Mouse (Mus musculus) hindbrain, embryonic 16.5 days (tissue): ENCODE results near the gene Cdrt4. TPM values are rescaled to one million over a fixed set of nuclear protein-coding genes. Genes with fewer than 3 reads are reported as not detected.

Experiments
- ATAC-seq: fragments of 200-750 bp; cut with Nextera tagmentation; 2 replicates; pipeline ENCODE4 v1.8.0; 2017; ENCODE audit warnings: moderate TSS enrichment, moderate library complexity
- H3K27ac ChIP-seq: fragments of 300-500 bp; sonication (generic); 2 replicates; pipeline ENCODE4 v1.5.1; 2014; ENCODE audit warnings: low read depth, mild to moderate bottlenecking, control low read depth, low read length, moderate library complexity
- H3K27me3 ChIP-seq: fragments of 300-500 bp; sonication (generic); replicated peaks from 2 replicates; pipeline ENCODE4 v1.6.1; 2014; ENCODE audit warnings: low read length; ENCODE audit not compliant: control insufficient read depth, insufficient read depth
- H3K36me3 ChIP-seq: fragments of 300-500 bp; sonication (generic); 2 replicates; pipeline ENCODE4 v1.6.1; 2014; ENCODE audit warnings: mild to moderate bottlenecking, low read length, moderate library complexity, mixed read lengths; ENCODE audit not compliant: control insufficient read depth, insufficient read depth
- H3K4me1 ChIP-seq: fragments of 300-500 bp; sonication (generic); 2 replicates; pipeline ENCODE4 v1.6.1; 2014; ENCODE audit warnings: low read depth, low read length; ENCODE audit not compliant: control insufficient read depth, insufficient read depth
- H3K4me2 ChIP-seq: fragments of 300-500 bp; sonication (generic); 2 replicates; pipeline ENCODE4 v1.6.1; 2014; ENCODE audit warnings: mild to moderate bottlenecking, low read length, control low read depth, moderate library complexity
- H3K4me3 ChIP-seq: fragments of 300-500 bp; sonication (generic); 2 replicates; pipeline ENCODE4 v1.5.1; 2014; ENCODE audit warnings: mild to moderate bottlenecking, low read length, control low read depth, moderate library complexity
- H3K9ac ChIP-seq: fragments of 300-500 bp; sonication (generic); 2 replicates; pipeline ENCODE4 v1.6.1; 2014; ENCODE audit warnings: low read depth, mild to moderate bottlenecking, control low read depth, low read length, moderate library complexity
- H3K9me3 ChIP-seq: fragments of 300-500 bp; sonication (generic); 2 replicates; pipeline ENCODE4 v1.6.1; 2014; ENCODE audit warnings: mild to moderate bottlenecking, low read length, moderate library complexity; ENCODE audit not compliant: control insufficient read depth
- WGBS: fragments of 180-500 bp; shearing (Covaris S2); extraction: QIAGEN DNeasy Blood & Tissue Kit; methylation state at CpG from one replicate; pipeline ENCODE4 v1.1.7; 2014; 5-methylcytosine and 5-hydroxymethylcytosine counted together
- polyA plus RNA-seq: library from polyadenylated mRNA; unstranded; fragments of >200 nt; fragmentation: Nextera tagmentation; extraction: Ambion mirVana; gene quantifications from 2 replicates; pipeline ENCODE4 v1.2.1, GENCODE M21; 2015

Gene Cdrt4
- polyA plus RNA-seq, 1 experiment from 2014 or later: 0.23 TPM

GRCm38 (mm10) chr11:62984365-62984764 is 33.4 kb downstream of the Cdrt4 start:
- H3K27me3 ChIP-seq: no peaks in the 10 kb centered on the region
- H3K9ac ChIP-seq: no peak overlapping the region
- H3K4me1 ChIP-seq: no peaks in the 10 kb centered on the region; the same call in 1 of the 2 replicates
- no peak overlapping the region for H3K27ac ChIP-seq
- no peaks in the 10 kb centered on the region for H3K36me3 ChIP-seq
- 56% methylated on average over 3 of the region's 3 CpGs for WGBS
- no peak overlapping the region for H3K4me3 ChIP-seq
- no peak overlapping the region for H3K4me2 ChIP-seq
- ATAC-seq: no peak
- H3K9me3 ChIP-seq: no peaks in the 10 kb centered on the region; the same call in 1 of the 2 replicates

GRCm38 (mm10) chr11:62985075-62985474 is 34.1 kb downstream of the Cdrt4 start:
- no peak for ATAC-seq
- Histone ChIP-seq H3K36me3 (no peaks in the 10 kb centered on the region), H3K9ac (no peak overlapping the region), H3K4me1 (no peaks in the 10 kb centered on the region; the same call in 1 of the 2 replicates), H3K4me2 (no peak overlapping the region), H3K9me3 (no peaks in the 10 kb centered on the region; the same call in 1 of the 2 replicates), H3K4me3 (no peak overlapping the region), H3K27me3 (no peaks in the 10 kb centered on the region), H3K27ac (no peak overlapping the region)
- 85% methylated on average over 3 of the region's 3 CpGs for WGBS

GRCm38 (mm10) chr11:62986578-62986977 is 35.6 kb downstream of the Cdrt4 start:
- no peak overlapping the region for H3K4me2 ChIP-seq
- WGBS: 86% methylated on average over 4 of the region's 4 CpGs
- H3K9ac ChIP-seq: no peak overlapping the region
- no peak overlapping the region for H3K4me3 ChIP-seq
- no peaks in the 10 kb centered on the region for H3K9me3 ChIP-seq
- no peak overlapping the region for H3K27ac ChIP-seq
- H3K27me3 ChIP-seq: no peaks in the 10 kb centered on the region
- no peaks in the 10 kb centered on the region; the same call in 1 of the 2 replicates for H3K4me1 ChIP-seq
- no peak for ATAC-seq
- H3K36me3 ChIP-seq: no peaks in the 10 kb centered on the region

GRCm38 (mm10) chr11:62990150-62990685 is 39.2 kb downstream of the Cdrt4 start:
- H3K4me2 ChIP-seq: no peak overlapping the region
- no peaks in the 10 kb centered on the region for H3K27me3 ChIP-seq
- ATAC-seq: no peak
- H3K27ac ChIP-seq: no peak overlapping the region
- H3K4me3 ChIP-seq: no peak overlapping the region
- H3K4me1 ChIP-seq: no peaks in the 10 kb centered on the region
- no peaks in the 10 kb centered on the region for H3K36me3 ChIP-seq
- WGBS: 88% methylated on average over 3 of the region's 3 CpGs
- no peaks in the 10 kb centered on the region for H3K9me3 ChIP-seq
- no peak overlapping the region for H3K9ac ChIP-seq

GRCm38 (mm10) chr11:62990811-62991210 is 39.8 kb downstream of the Cdrt4 start:
- H3K27ac ChIP-seq: no peak overlapping the region
- H3K4me1 ChIP-seq: no peaks in the 10 kb centered on the region
- no peak overlapping the region for H3K4me2 ChIP-seq
- no peaks in the 10 kb centered on the region for H3K9me3 ChIP-seq
- no peak overlapping the region for H3K9ac ChIP-seq
- no peaks in the 10 kb centered on the region for H3K36me3 ChIP-seq
- 80% methylated on average over 5 of the region's 5 CpGs for WGBS
- H3K27me3 ChIP-seq: no peaks in the 10 kb centered on the region
- no peak overlapping the region for H3K4me3 ChIP-seq
- no peak for ATAC-seq

- ATAC-seq: no peak
- Histone ChIP-seq H3K27ac (no peak overlapping the region), H3K9me3 (no peaks in the 10 kb centered on the region), H3K36me3 (no peaks in the 10 kb centered on the region), H3K9ac (no peak overlapping the region), H3K4me1 (peaks cover 3% of the 10 kb centered on the region; the same call in 1 of the 2 replicates), H3K27me3 (no peaks in the 10 kb centered on the region), H3K4me3 (no peak overlapping the region), H3K4me2 (no peak overlapping the region)
- WGBS: 90% methylated on average over 13 of the region's 13 CpGs
Measured at GRCm38 (mm10) chr11:62992545-62993242, 41.7 kb downstream of the Cdrt4 start.

GRCm38 (mm10) chr11:62995066-62995754 is 44.2 kb downstream of the Cdrt4 start:
- peaks cover 3% of the 10 kb centered on the region; the same call in 1 of the 2 replicates for H3K4me1 ChIP-seq
- no peak for ATAC-seq
- H3K9ac ChIP-seq: no peak overlapping the region
- no peak overlapping the region for H3K27ac ChIP-seq
- H3K4me3 ChIP-seq: no peak overlapping the region
- 90% methylated on average over 9 of the region's 9 CpGs for WGBS
- H3K27me3 ChIP-seq: no peaks in the 10 kb centered on the region
- no peak overlapping the region for H3K4me2 ChIP-seq
- no peaks in the 10 kb centered on the region for H3K9me3 ChIP-seq
- no peaks in the 10 kb centered on the region for H3K36me3 ChIP-seq

GRCm38 (mm10) chr11:62995755-62996521 is 44.9 kb downstream of the Cdrt4 start:
- Histone ChIP-seq H3K4me1 (peaks cover 3% of the 10 kb centered on the region; the same call in 1 of the 2 replicates), H3K27ac (no peak overlapping the region), H3K4me3 (no peak overlapping the region), H3K9ac (no peak overlapping the region), H3K36me3 (no peaks in the 10 kb centered on the region), H3K27me3 (no peaks in the 10 kb centered on the region), H3K9me3 (no peaks in the 10 kb centered on the region), H3K4me2 (no peak overlapping the region)
- 82% methylated on average over 5 of the region's 5 CpGs for WGBS
- ATAC-seq: no peak

GRCm38 (mm10) chr11:62996522-62996898 is 45.5 kb downstream of the Cdrt4 start:
- Histone ChIP-seq H3K4me2 (no peak overlapping the region), H3K36me3 (no peaks in the 10 kb centered on the region), H3K9ac (no peak overlapping the region), H3K4me1 (peaks cover 3% of the 10 kb centered on the region; the same call in 1 of the 2 replicates), H3K27me3 (no peaks in the 10 kb centered on the region), H3K27ac (no peak overlapping the region), H3K9me3 (no peaks in the 10 kb centered on the region), H3K4me3 (no peak overlapping the region)
- no peak for ATAC-seq
- WGBS: 83% methylated on average over 4 of the region's 4 CpGs
